Mouse (Mus musculus): Measurements from ENCODE around the gene Hdac9. TPM values are rescaled to one million over a fixed set of nuclear protein-coding genes. Genes with fewer than 3 reads are reported as not detected.

Hdac9 gene
- polyA plus RNA-seq (2015; fragmentation: Nextera tagmentation; extraction: Ambion mirVana), result 3.3 and 3.5 TPM in 2 replicates

DNA sequence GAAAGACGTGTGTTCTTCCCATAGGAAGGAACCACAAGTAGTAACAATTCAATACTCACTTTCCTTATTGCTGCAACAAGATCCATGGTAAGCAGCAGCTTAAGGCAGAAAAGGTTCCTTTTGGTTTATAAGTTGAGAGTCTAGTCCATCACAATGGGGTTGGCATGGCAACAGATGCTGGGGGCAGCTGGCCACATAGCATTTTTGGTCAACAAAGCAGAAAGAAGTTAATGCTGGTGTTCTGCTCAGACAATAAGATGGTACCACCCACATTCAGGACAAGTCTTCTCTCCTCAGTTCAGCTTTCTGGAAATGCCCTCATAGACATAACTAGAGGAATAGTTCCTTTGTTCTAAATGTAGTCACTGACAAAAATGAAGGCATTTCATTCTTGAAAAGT lies at the start of gene Hdac9:
Gene Hdac9, minus strand, starts transcription at position 101 of the 400 bp plus-strand sequence.
- WGBS, result 46% methylated on average over 1 of the region's 1 CpGs

DNA sequence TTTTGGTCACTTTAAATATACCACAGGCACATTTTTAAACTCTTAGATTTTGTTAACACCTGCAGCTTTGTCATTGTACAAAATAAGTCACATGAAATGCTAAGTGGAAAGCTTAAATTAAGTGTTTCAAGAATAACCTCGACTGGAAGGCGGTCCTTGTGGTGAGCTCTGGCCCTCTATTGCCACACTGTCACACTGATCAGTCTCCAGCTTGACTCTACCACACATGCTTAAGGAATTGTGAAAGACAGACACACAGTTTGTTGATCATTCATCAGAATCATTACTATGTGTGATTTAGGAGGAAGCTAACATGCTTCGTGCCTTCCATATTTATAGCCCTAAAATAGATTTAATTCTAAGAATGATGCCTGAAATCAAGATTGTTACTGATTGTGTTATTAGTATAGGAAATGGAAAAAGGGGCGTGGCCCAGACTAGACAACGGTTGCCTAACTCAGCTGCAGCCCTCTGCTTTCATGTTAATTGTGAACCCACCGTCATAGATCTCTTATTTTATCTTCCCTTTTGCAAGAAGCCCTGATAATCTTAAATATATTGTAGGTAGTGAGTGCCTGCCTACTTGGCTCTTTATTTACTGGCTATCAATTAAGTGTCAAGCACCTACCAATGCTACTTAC lies 32.3 kb upstream of the Hdac9 start:
- WGBS, result 78% methylated on average over 6 of the region's 6 CpGs
- no peak overlapping the region for H3K4me3 ChIP-seq (replicated peaks; ENCODE audit: low read depth, low read length)

More for the DNA sequence above, at the start of gene Hdac9:
- no peak within 1 kb of the TSS for H3K4me2 ChIP-seq (ENCODE audit: low read length)
- no peak within 1 kb of the TSS for H3K9ac ChIP-seq (ENCODE audit: low read depth, low read length)
- no peaks in the 10 kb centered on the region for H3K27me3 ChIP-seq (ENCODE audit: insufficient read depth, low read length)
- no peak within 1 kb of the TSS for H3K27ac ChIP-seq
- ATAC-seq (replicated peaks; ENCODE audit: low FRiP score, low read depth), result no peak
- TF ChIP-seq CTCF (IDR thresholded peaks at IDR 0.05; ENCODE audit: low read depth), result no peak
- no peaks in the 10 kb centered on the region for H3K9me3 ChIP-seq (replicated peaks; ENCODE audit: low read length)
- no peak for DNase-seq (ENCODE audit: low spot score)
- no peaks in the 10 kb centered on the region for H3K36me3 ChIP-seq (ENCODE audit: insufficient read depth, low read length)
- no peak within 1 kb of the TSS for H3K4me3 ChIP-seq (replicated peaks; ENCODE audit: low read depth, low read length)
- H3K4me1 ChIP-seq (replicated peaks; ENCODE audit: insufficient read depth, low read length), result no peaks in the 10 kb centered on the region

DNA sequence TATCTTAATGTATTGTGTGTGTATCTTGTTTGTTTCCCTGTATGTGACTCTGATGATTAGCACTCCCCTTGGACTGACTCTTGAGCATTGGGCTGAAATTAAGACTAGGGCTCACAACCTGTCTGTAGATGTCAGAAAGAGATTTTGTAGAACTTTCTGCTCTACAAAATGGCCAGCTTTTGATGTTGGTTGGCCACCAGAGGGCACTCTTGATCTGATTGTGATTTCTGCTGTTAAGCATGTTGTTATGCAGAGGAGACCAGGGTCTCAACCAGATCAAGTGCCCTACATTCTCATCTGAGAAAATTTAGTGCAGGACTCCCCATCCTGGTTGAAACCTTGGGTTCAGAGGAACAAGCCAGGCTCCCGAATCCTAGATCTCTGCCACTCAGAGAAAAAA lies 21.0 kb upstream of the Hdac9 start:
- no peak overlapping the region for H3K4me2 ChIP-seq (ENCODE audit: low read length)
- no peaks in the 10 kb centered on the region for H3K9me3 ChIP-seq (replicated peaks; ENCODE audit: low read length)
- H3K27me3 ChIP-seq (ENCODE audit: insufficient read depth, low read length), result no peaks in the 10 kb centered on the region
- DNase-seq (ENCODE audit: low spot score), result no peak
- H3K4me1 ChIP-seq (replicated peaks; ENCODE audit: insufficient read depth, low read length), result no peaks in the 10 kb centered on the region
- TF ChIP-seq CTCF (IDR thresholded peaks at IDR 0.05; ENCODE audit: low read depth), result peak; percentile 40; the same call in 1 of the 2 replicates
- H3K4me3 ChIP-seq (replicated peaks; ENCODE audit: low read depth, low read length), result no peak overlapping the region
- ATAC-seq (replicated peaks; ENCODE audit: low FRiP score, low read depth), result no peak
- no peak overlapping the region for H3K27ac ChIP-seq
- no peaks in the 10 kb centered on the region for H3K36me3 ChIP-seq (ENCODE audit: insufficient read depth, low read length)
- 90% methylated on average over 1 of the region's 1 CpGs for WGBS
- no peak overlapping the region for H3K9ac ChIP-seq (ENCODE audit: low read depth, low read length)

More for the DNA sequence above, 32.3 kb upstream of the Hdac9 start:
- DNase-seq (ENCODE audit: low spot score), result no peak
- H3K9me3 ChIP-seq (replicated peaks; ENCODE audit: low read length), result no peaks in the 10 kb centered on the region
- no peak overlapping the region for H3K27ac ChIP-seq
- no peak overlapping the region for H3K9ac ChIP-seq (ENCODE audit: low read depth, low read length)
- H3K27me3 ChIP-seq (ENCODE audit: insufficient read depth, low read length), result no peaks in the 10 kb centered on the region
- H3K36me3 ChIP-seq (ENCODE audit: insufficient read depth, low read length), result no peaks in the 10 kb centered on the region
- no peak for ATAC-seq (replicated peaks; ENCODE audit: low FRiP score, low read depth)
- no peak overlapping the region for H3K4me2 ChIP-seq (ENCODE audit: low read length)
- no peak for TF ChIP-seq CTCF (IDR thresholded peaks at IDR 0.05; ENCODE audit: low read depth)
- no peaks in the 10 kb centered on the region for H3K4me1 ChIP-seq (replicated peaks; ENCODE audit: insufficient read depth, low read length)

DNA sequence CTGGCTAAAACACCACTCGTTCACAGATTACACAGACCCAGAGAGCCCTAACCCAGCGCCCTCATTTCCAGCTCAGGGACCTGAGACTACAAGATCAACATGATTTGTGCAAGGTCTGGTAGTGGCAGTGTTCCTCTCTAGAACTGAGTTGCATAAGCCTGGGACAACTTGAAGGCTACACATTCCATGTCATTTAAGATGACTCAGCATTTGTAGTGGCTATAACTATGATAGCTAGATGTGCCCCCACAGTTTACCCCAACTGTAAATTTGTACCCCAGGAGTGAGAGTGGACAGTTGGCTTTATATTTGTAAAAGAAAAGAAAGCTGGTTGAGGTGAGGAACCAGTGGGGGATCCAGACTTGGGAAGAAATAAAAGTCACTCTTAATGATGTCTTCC lies 8.9 kb downstream of the Hdac9 start:
- no peaks in the 10 kb centered on the region for H3K36me3 ChIP-seq (ENCODE audit: insufficient read depth, low read length)
- H3K9ac ChIP-seq (ENCODE audit: low read depth, low read length), result no peak overlapping the region
- ATAC-seq (replicated peaks; ENCODE audit: low FRiP score, low read depth) (no peak), DNase-seq (ENCODE audit: low spot score) (no peak)
- H3K4me3 ChIP-seq (replicated peaks; ENCODE audit: low read depth, low read length), result no peak overlapping the region
- H3K4me1 ChIP-seq (replicated peaks; ENCODE audit: insufficient read depth, low read length), result no peaks in the 10 kb centered on the region
- no peak for TF ChIP-seq CTCF (IDR thresholded peaks at IDR 0.05; ENCODE audit: low read depth)
- 75% methylated on average over 2 of the region's 2 CpGs for WGBS
- peaks cover 7% of the 10 kb centered on the region; the same call in 1 of the 2 replicates for H3K27me3 ChIP-seq (ENCODE audit: insufficient read depth, low read length)
- H3K9me3 ChIP-seq (replicated peaks; ENCODE audit: low read length), result no peaks in the 10 kb centered on the region
- no peak overlapping the region for H3K4me2 ChIP-seq (ENCODE audit: low read length)
- no peak overlapping the region for H3K27ac ChIP-seq

DNA sequence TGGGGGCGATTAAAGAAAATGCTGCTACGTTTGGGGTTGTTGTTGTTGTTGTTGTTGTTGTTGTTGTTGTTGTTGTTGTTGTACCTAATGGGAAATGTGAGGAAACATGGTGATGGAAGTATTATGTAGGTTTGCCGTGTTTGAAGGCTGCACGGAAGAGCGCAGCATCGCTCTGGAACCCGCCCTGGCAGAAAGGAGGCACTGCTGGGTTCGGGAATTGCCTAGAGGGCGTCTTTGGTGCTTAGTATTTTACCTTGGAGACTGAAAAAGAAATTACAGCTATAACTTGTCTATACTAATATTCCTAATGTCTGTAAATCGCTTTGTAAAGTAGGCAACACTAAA lies 9.4 kb downstream of the Hdac9 start:
- ATAC-seq (replicated peaks; ENCODE audit: low FRiP score, low read depth) (no peak), DNase-seq (ENCODE audit: low spot score) (peak; percentile 59)
- no peak overlapping the region for H3K27ac ChIP-seq
- no peaks in the 10 kb centered on the region for H3K9me3 ChIP-seq (replicated peaks; ENCODE audit: low read length)
- H3K4me2 ChIP-seq (ENCODE audit: low read length), result peak overlapping the region; percentile 98
- H3K4me1 ChIP-seq (replicated peaks; ENCODE audit: insufficient read depth, low read length), result no peaks in the 10 kb centered on the region
- peaks cover 7% of the 10 kb centered on the region; the same call in 1 of the 2 replicates for H3K27me3 ChIP-seq (ENCODE audit: insufficient read depth, low read length)
- no peaks in the 10 kb centered on the region for H3K36me3 ChIP-seq (ENCODE audit: insufficient read depth, low read length)
- peak; percentile 46 for TF ChIP-seq CTCF (IDR thresholded peaks at IDR 0.05; ENCODE audit: low read depth)
- H3K4me3 ChIP-seq (replicated peaks; ENCODE audit: low read depth, low read length), result peak overlapping the region; percentile 68
- 3% methylated on average over 10 of the region's 10 CpGs for WGBS
- peak overlapping the region; percentile 35; the same call in 1 of the 2 replicates for H3K9ac ChIP-seq (ENCODE audit: low read depth, low read length)

DNA sequence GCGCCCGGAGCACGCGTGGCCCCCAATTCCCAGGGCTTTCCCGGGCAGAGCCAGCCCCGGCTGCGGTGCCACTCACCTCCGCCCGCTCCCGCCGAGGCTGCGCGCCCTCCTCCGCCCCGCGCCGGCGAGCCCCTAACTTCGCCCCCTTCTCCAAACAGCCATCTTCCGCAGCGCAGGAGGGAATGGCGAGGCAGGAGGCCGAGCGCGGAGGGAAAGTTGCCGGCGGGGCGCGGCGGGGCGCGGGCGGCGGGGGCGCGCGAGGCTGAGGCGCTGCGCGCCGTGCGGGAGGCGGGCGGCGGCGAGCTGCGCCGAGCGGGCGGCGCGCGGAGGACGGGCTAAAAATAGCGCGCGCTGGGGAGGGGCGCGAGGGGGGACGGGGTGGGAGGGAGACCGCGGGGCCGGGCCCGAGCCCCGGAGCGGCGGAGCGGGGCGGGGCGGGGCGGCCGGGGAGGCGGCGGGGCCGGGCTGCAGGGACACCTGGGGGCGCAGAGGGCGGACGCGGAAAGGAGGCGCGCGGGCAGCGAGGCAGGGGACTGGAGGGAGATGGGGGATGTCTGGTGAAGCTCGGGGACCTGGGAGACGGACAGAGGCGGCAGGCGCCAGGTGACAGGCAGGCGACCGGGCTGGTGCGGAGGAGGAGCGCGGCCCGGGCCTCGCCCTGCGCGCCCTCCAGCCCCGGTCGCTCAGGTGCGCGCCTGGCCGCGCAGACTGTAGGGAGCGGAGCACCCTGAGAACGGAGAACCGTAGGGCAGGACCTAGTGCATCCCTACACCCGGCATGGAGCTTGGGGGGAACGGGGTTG lies 10.0 kb downstream of the Hdac9 start:
- ATAC-seq (replicated peaks; ENCODE audit: low FRiP score, low read depth) (peak; percentile 76), DNase-seq (ENCODE audit: low spot score) (peak; percentile 24)
- no peaks in the 10 kb centered on the region for H3K36me3 ChIP-seq (ENCODE audit: insufficient read depth, low read length)
- no peaks in the 10 kb centered on the region for H3K4me1 ChIP-seq (replicated peaks; ENCODE audit: insufficient read depth, low read length)
- peak overlapping the region; percentile 68 for H3K4me3 ChIP-seq (replicated peaks; ENCODE audit: low read depth, low read length)
- H3K27me3 ChIP-seq (ENCODE audit: insufficient read depth, low read length), result peaks cover 7% of the 10 kb centered on the region; the same call in 1 of the 2 replicates
- peak overlapping the region; percentile 35 for H3K9ac ChIP-seq (ENCODE audit: low read depth, low read length)
- no peaks in the 10 kb centered on the region for H3K9me3 ChIP-seq (replicated peaks; ENCODE audit: low read length)
- under 1% methylated on average over 78 of the region's 107 CpGs for WGBS
- H3K27ac ChIP-seq, result no peak overlapping the region
- TF ChIP-seq CTCF (IDR thresholded peaks at IDR 0.05; ENCODE audit: low read depth), result no peak
- peak overlapping the region; percentile 98 for H3K4me2 ChIP-seq (ENCODE audit: low read length)
